Mouse (Mus musculus) intestine, embryonic 16.5 days (tissue): ENCODE measurements around the gene Kctd10. TPM values are rescaled to one million over a fixed set of nuclear protein-coding genes. Genes with fewer than 3 reads are reported as not detected.
A peak's percentile ranks its signal among the peaks of the same experiment; 100 is the strongest.

ENCODE experiments used
- ATAC-seq: fragments of 200-750 bp; cut with Nextera tagmentation; 2 replicates; pipeline ENCODE4 v1.8.0; 2017; ENCODE audit warnings: moderate TSS enrichment, moderate library complexity
- H3K27ac ChIP-seq: fragments of 300-500 bp; sonication (generic); 2 replicates; pipeline ENCODE4 v1.5.1; 2014; ENCODE audit warnings: mild to moderate bottlenecking, low read length
- H3K27me3 ChIP-seq: fragments of 300-500 bp; sonication (generic); replicated peaks from 2 replicates; pipeline ENCODE4 v1.6.1; 2014; ENCODE audit warnings: low read length, control low read depth, mixed read lengths; ENCODE audit not compliant: control insufficient read depth, insufficient read depth
- H3K36me3 ChIP-seq: fragments of 300-500 bp; sonication (generic); 2 replicates; pipeline ENCODE4 v1.6.1; 2014; ENCODE audit warnings: low read length, control low read depth; ENCODE audit not compliant: control insufficient read depth, insufficient read depth
- H3K4me1 ChIP-seq: fragments of 300-500 bp; sonication (generic); 2 replicates; pipeline ENCODE4 v1.6.1; 2014; ENCODE audit warnings: low read length, control low read depth, mixed read lengths; ENCODE audit not compliant: control insufficient read depth, insufficient read depth
- H3K4me2 ChIP-seq: fragments of 300-500 bp; sonication (generic); 2 replicates; pipeline ENCODE4 v1.6.1; 2014; ENCODE audit warnings: low read depth, low read length, control low read depth
- H3K4me3 ChIP-seq: fragments of 300-500 bp; sonication (generic); 2 replicates; pipeline ENCODE4 v1.5.1; 2014; ENCODE audit warnings: mild to moderate bottlenecking, low read length
- H3K9ac ChIP-seq: fragments of 300-500 bp; sonication (generic); 2 replicates; pipeline ENCODE4 v1.6.1; 2014; ENCODE audit warnings: low read depth, low read length
- H3K9me3 ChIP-seq: fragments of 300-500 bp; sonication (generic); 2 replicates; pipeline ENCODE4 v1.6.1; 2016; ENCODE audit warnings: low read length, control low read depth; ENCODE audit not compliant: control insufficient read depth
- WGBS: fragments of 180-500 bp; shearing (Covaris S2); extraction: QIAGEN DNeasy Blood & Tissue Kit; methylation state at CpG from one replicate; pipeline ENCODE4 v1.1.7; 2014; 5-methylcytosine and 5-hydroxymethylcytosine counted together
- microRNA-seq: library from miRNA; unstranded; fragments of <30 nt; microRNA quantifications from one replicate; pipeline ENCODE4, GENCODE M21; 2016
- polyA plus RNA-seq: library from polyadenylated mRNA; unstranded; fragments of >200 nt; fragmentation: Nextera tagmentation; extraction: Ambion mirVana; gene quantifications from 2 replicates; pipeline ENCODE4 v1.2.1, GENCODE M21; 2015

Gene Kctd10
- polyA plus RNA-seq, 1 experiment from 2014 or later = 132 TPM

DNA sequence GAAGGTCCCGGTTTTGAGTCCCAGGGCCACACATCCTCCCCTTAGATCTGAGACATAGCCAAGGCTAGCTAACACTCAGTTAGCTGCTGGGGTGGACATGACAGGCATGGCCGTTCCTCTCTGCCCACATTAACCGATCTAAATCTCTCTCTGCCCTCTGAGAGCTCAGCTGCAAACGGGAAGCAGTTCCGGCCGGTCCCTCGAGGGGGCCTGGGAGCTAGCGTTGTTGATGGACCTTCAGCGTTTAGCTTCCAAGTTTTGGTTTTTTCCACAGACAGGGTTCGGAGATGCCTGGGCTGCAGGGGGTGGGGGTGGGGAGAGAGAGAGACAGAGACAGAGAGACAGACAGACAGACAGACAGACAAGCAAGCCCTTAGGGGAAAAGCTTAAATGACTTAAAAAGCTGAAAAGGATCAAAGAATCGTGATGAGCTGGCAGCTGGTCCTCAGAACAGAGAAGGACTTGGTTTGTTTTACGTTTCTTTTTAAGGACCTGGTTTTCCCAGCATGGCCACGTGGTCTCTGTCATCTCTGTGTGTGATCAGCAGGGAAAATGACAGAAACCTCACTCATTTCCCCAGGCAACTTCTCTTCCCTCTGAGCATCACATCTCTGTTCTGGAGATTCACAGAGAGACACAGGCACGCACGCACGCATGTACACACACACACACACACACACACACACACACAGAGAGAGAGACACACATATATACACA is 56.4 kb downstream of the Kctd10 start:
- Histone ChIP-seq H3K36me3 (no peaks in the 10 kb centered on the region), H3K9ac (no peak overlapping the region; the same call in 1 of the 2 replicates), H3K4me2 (0 out of 2 replicates have a peak overlapping the region, but pooled peaks have one; percentile 22), H3K4me3 (no peak overlapping the region), H3K9me3 (no peaks in the 10 kb centered on the region), H3K4me1 (no peaks in the 10 kb centered on the region), H3K27me3 (no peaks in the 10 kb centered on the region), H3K27ac (no peak overlapping the region)
- no peak for ATAC-seq
- 19% methylated on average over 16 of the region's 16 CpGs for WGBS

DNA sequence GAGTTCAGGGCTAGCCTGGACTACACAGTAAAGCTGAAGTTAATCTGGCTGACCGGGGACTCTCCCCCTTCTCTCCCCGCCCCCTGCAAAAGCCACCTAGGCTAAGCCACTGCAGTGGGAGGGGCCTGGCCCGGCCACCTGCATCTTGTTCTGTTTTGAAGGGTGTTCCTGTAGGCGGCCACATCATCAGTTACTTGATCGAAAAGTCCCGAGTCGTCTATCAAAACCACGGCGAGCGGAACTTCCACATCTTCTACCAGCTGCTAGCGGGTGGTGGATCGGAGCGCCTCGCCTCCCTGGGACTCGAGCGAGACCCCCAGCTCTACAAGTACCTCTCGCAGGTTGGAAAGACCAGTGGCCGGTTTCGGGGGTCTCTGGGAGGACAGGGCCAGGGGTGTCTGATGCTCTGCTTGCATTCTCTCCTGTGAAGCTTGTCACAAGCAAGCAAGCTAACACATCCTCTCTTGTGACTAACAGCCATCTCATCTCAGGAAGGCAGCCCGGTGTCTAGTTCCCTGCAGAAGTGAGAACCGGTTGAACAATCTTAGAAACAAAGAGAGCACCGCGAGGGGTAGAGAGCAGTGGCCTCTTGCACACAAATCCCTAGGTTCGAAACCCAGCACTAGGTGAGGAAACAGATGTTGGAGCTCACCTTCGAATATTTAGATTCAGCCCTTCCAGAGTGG is 57.1 kb downstream of the Kctd10 start:
- 61% methylated on average over 25 of the region's 25 CpGs for WGBS

More for the DNA sequence above, 57.1 kb downstream of the Kctd10 start:
- Histone ChIP-seq H3K27ac (no peak overlapping the region), H3K4me3 (no peak overlapping the region), H3K4me2 (no peak overlapping the region), H3K9me3 (no peaks in the 10 kb centered on the region), H3K9ac (no peak overlapping the region; the same call in 1 of the 2 replicates), H3K4me1 (no peaks in the 10 kb centered on the region), H3K36me3 (no peaks in the 10 kb centered on the region), H3K27me3 (no peaks in the 10 kb centered on the region)
- ATAC-seq = 0 out of 2 replicates have a peak, but pooled peaks have one; percentile 18

Small RNA genes within 50 kb of the gene (microRNA-seq; reads per million reads assigned to microRNA genes)
- gene Mir7027 = not detected

Other genes with a start within 250 kb of the Kctd10 start
- gene Acacb, start 234.0 kb downstream of the Kctd10 start, polyA plus RNA-seq = 1.1 and 1.4 TPM in 2 replicates
- not detected in 2 replicates for gene Foxn4, start 106.7 kb downstream of the Kctd10 start, polyA plus RNA-seq
- gene Myo1h, start 91.3 kb downstream of the Kctd10 start, polyA plus RNA-seq = 5.1 and 5.9 TPM in 2 replicates
- 36.4 and 43.5 TPM in 2 replicates for gene Ube3b, start 99 bp upstream of the Kctd10 start, polyA plus RNA-seq
- gene Mmab, start 63.6 kb upstream of the Kctd10 start, polyA plus RNA-seq = 30.4 and 34.6 TPM in 2 replicates
- gene Mvk, start 63.8 kb upstream of the Kctd10 start, polyA plus RNA-seq = 61.0 and 61.7 TPM in 2 replicates
- gene Fam222a, start 187.5 kb upstream of the Kctd10 start, polyA plus RNA-seq = 3.9 and 5.8 TPM in 2 replicates